Mouse (Mus musculus): ENCODE results near the gene Mta3. TPM values are rescaled to one million over a fixed set of nuclear protein-coding genes. Genes with fewer than 3 reads are reported as not detected.
"Not testable (repeated sequence)": the region's sequence is repeated elsewhere in the genome, so short reads cannot be mapped to it uniquely, and the experiment has no call there.

Mta3 gene
- total RNA-seq, 2 experiments from 2014 or later = 18.0 to 19.2 TPM

DNA sequence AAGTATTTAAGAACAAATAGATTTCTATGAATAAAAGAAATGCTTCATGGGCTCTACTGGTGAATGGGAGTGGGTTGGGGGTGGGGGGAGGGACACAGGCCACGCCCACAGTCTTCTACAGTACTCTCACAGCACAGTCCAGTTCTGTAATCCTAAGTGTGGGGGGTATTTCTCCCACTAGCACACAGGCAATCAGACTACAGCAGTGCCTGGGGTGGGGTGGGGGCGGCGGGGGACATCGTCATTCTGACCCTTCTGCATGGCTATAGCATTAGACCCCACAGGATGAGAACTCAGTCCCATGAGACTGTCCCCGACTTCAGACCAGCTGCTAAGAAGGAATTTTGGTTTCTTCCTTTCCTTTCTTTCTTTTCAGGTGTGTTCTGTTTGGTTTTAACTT, 143.8 kb downstream of the Mta3 start:
- no peak for DNase-seq

GRCm38 (mm10) chr17:83850458-83850857, 144.5 kb downstream of the Mta3 start:
- peak; percentile 79 to 96 for DNase-seq

DNA sequence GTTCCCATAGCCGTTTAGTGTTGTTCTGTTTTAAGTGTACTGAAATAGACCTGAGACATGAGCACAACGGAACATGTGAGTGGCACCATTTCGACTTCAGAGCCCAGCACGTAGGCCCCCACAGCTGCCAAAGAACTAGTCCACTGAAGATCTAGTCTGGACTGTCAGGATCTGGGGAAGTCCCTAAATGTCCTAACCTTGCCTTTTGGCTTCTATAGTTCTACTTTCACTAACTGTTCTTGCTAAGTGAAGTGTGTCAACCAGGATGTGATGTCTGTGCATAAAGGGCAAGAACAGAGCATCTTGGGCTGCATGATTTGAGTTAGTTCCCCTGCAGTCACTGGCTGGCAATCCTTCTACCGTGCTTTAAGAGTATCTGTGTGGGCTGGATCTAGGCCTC, 144.9 kb downstream of the Mta3 start:
- no peak for DNase-seq

GRCm38 (mm10) chr17:83853831-83854230, 147.9 kb downstream of the Mta3 start:
- no peak for DNase-seq

DNA sequence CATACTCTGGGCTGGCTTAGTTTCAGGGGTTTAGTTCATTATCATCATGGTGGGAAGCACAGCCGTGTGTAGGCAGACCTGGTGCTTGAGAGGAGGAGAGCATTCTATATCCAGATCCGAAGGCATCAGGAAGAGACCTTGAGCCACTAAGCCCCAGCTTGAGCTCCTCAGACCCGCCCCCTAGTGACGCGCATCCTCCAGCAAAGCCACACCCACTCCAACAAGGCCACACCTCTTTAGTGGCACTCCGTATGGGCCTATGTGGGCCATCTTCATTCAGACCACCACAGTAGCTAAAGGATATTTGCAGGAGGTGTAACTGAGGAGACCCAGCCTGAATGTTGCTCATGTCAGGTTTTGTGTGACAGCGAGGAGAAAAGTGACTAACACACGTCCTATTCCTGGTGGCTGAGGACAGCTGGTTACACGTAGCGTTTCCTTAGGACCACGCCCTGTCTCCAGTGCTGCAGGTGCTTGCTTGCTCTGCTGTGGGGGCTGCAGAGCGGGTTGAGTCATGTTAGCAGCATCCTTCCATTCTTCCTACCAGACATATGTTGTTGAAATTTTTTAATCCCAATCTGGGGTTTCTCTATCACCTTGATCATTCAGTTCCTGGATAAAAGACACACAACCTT, 148.4 kb downstream of the Mta3 start:
- no peak for DNase-seq

DNA sequence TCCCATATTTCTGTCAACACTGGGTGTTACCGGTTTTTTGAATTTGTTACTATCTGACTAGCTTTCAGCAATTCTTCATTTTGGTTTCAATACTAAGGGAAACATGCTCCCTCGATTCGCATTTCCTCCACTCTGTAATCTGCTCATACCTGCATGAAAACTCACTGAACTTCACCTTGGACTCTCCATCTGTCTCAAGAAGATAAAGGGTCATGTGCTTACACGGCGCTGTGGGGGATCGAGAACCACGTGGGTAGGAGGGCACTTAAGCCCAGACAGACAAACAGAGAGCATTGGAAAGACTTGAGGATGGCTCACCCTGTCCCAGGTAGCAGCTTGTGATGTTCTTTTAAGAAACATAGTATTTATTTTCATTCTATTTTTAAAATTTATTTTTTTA, 152.4 kb downstream of the Mta3 start:
- no peak for DNase-seq

DNA sequence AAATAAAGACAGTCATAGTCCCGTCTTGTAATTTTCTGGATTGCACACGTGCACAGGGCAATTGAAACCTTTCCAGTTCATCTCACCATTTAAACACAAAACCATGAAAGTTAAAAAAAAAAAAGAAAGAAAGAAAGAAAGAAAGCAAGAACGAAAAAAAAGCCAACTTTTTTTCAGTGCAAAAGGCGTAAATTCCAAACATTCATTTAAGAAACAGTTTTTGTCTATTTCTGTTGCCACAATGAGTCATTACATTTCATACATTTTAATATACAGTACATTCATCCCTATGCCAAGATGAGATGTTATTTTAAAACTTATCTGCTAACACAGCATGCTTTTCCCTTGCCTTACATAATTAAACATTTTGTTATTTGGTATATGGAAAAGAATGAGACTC, 153.7 kb downstream of the Mta3 start:
- no peak for DNase-seq

DNA sequence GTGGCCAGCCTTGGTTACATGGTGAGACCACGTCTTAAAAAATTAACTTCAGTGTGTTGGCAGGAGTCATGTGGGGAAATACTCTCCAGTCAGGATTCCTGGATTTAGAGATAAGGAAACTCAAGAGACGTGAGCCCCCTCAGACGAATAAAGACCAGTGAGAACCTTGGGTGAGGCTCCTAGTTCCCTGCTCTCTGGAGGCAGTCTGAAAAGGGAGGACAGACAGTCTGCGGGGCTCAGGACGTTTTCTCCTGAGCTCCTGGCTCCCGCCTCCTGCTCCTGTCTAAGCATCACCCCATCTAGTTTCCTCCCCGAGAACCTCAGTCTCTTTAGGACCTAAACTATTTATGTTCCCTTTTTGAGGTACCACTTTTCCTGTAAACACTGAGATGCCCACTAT, 154.3 kb downstream of the Mta3 start:
- DNase-seq = no peak

DNA sequence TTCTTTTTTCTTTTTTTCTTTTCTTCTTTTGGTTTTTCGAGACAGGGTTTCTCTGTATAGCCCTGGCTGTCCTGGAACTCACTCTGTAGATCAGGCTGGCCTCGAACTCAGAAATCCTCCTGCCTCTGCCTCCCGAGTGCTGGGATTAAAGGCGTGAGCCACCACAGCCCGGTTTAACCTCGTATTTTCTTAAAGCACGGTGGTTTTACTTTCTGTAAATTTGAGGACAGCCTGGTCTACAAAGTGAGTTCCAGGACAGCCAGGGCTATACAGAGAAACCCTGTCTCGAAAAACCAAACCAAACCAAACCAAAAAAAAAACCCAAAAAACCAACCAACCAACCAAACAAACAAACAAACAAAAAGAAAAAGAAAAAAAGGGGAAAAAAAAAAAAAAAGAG, 155.0 kb downstream of the Mta3 start:
- not testable (repeated sequence) for DNase-seq

DNA sequence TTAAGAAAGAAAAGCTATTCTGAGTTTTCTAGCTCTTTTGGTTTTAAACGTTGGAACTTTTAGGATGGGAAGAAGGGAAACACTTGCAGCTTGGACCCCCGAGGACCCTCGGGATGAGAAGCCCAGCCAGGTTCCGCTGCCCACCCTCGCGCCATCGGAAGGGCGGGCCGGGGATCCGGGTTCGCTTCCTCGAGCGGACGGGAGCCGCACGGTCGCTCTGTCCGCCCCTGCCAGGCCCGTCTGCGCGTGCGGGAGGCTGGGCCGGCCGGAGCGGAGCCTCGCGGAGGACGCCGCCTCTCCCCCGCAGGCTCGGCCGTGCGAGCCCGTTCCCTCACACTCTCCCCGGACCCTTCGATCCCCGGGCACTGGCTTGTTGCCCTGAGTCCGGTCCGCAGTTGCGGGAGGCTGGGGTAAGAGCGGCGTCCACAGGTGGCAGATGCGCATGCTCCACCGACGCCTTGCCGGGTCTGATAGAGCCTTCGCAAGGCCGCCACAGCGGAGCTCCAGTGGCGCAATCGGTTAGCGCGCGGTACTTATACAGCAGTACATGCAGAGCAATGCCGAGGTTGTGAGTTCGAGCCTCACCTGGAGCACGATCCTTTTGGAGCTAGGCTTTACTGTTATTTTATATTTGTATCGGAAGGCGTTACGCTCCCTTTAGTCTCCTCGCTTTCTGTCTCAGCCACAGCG, 155.6 kb downstream of the Mta3 start:
- DNase-seq = peak; percentile 96 to 99

DNA sequence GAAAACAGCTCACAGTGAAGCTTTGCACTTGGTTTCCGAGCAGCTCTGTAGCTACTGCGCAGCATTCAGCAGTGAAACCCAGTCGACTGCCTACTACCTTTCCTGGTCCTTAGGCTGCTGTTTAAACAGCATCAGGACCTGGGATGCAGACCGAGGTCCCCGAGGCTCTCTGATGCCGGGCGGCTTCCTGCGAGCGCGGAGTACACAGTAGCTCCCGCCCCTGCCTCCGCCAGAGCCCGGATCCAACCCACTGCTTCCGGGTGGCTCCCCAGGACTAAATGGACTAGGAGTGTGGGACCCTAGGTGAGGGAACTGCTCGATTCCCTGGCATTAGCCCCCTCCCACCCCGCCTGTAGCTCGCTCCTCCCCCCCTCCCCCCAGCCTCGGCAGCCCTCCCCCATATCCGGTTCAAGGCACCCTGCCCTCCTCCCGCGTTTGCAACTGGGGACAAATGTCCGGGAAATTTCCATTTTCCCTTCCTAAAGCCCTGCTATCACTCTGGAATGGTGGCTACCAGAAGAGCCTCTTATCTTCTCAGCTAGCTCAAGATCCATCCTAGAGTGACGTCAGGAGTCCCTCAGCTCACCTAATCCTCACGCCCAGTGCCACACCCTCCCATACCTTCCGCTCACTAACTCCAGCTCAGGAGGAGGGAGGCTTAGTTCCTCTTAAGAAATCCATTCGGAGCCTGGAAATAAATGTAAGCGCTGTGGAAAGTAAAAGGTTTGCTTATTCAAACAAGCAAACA, 156.3 kb downstream of the Mta3 start:
- DNase-seq = peak; percentile 75 to 82

GRCm38 (mm10) chr17:83865366-83865765, 159.4 kb downstream of the Mta3 start:
- no peak for DNase-seq

DNA sequence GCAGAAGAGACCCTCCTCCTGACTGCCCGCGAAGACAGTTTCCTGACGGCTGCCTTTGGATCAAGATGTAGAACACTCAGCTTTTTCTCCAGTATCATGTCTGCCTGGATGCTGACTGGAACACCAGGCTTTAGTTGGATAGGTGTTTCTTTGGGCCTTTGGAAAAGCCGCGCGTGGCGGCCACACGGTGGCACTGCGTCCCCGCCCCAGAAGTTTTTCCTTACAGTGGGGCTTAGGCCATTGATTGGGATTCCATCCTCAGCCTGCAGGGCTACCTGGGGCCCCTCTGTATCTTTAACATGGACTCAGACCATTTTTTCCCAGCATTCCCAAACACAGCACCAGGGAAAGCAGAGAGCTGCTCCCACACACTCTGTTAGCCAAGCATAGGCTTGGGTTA, 160.6 kb downstream of the Mta3 start:
- peak in 1 of 2 experiments; percentile 32 for DNase-seq

DNA sequence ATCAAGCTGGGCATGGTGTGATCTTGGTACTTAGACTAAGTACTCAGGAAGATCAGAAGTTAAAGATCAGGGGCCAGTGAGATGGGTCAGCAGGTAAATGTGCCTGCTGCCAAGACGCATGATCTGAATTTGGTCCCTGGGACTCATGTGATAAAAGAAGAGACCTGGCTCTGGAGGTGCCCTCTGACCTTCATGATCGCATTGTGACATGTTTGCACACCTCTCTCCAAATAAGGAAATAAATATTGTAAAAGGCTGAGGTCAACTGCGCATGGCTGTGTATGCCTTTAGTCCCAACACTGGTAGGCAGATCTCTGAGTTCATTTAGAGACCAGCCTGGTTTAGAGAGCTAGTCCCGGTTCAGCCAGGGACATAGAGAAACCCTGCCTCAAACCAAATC, 164.4 kb downstream of the Mta3 start:
- DNase-seq = no peak

Other genes with a start within 250 kb of the Mta3 start
- 100 to 1,000 TPM; 309 to 336 TPM for gene Cox7a2l, start 188.8 kb upstream of the Mta3 start, total RNA-seq (2021)
- gene Kcng3, start 74.3 kb upstream of the Mta3 start, total RNA-seq (2021) = under 1 TPM in 1 of 2 experiments, not detected in 1; 0.08 TPM
- 1 to 10 TPM in 1 of 2 experiments, under 1 TPM in 1; 0.27 to 2.0 TPM for gene Haao, start 141.8 kb downstream of the Mta3 start, total RNA-seq (2021)

Data from heart, adult 18-20 months (tissue).